13 mouse cellular contexts compared by ENCODE assay signal in genomic region chr17:10606090-10606489, GRCm38 (mm10).
"Had no signal": no experiment of that assay in that cellular context is flagged by ENCODE, and none has a peak within 500 bp of the region (broad histone marks: within the 10 kb centered on the region; RNA-seq: fewer than 3 reads in every experiment).

No protein-coding gene starts in this region.

- H3K36me3 ChIP-seq: limb, embryonic 12.5 days; liver, embryonic 13.5 days; midbrain, embryonic 13.5 days; neural tube, embryonic 15.5 days had no signal

- H3K4me3 ChIP-seq: layer of hippocampus, adult 2 months; limb, embryonic 12.5 days; liver, embryonic 13.5 days; midbrain, embryonic 13.5 days; neural tube, embryonic 15.5 days had no signal

- ATAC-seq: intestine, postnatal 0 days; liver, postnatal 0 days; midbrain, embryonic 13.5 days had no signal

- H3K27me3 ChIP-seq: limb, embryonic 12.5 days; liver, embryonic 13.5 days; midbrain, embryonic 13.5 days; neural tube, embryonic 15.5 days had no signal

- H3K4me2 ChIP-seq: limb, embryonic 12.5 days; liver, embryonic 13.5 days; midbrain, embryonic 13.5 days; neural tube, embryonic 15.5 days had no signal

- H3K9ac ChIP-seq: limb, embryonic 12.5 days; liver, embryonic 13.5 days; liver, postnatal 0 days; midbrain, embryonic 13.5 days; neural tube, embryonic 15.5 days had no signal

- H3K27ac ChIP-seq: layer of hippocampus, adult 2 months; limb, embryonic 12.5 days; liver, embryonic 13.5 days; midbrain, embryonic 13.5 days; neural tube, embryonic 15.5 days; stomach, postnatal 0 days had no signal

- DNase-seq: kidney, adult 8-10 months; kidney, postnatal 4 days; liver; liver, embryonic 13.5 days; liver, postnatal 0 days; lung, postnatal 10 days; thymus, postnatal 4 days had no signal

- H3K4me1 ChIP-seq: limb, embryonic 12.5 days; liver, embryonic 13.5 days; midbrain, embryonic 13.5 days; neural tube, embryonic 15.5 days had no signal

- H3K9me3 ChIP-seq: limb, embryonic 12.5 days; liver, embryonic 13.5 days; midbrain, embryonic 13.5 days; neural tube, embryonic 15.5 days had no signal
